Mouse (Mus musculus) erythroblast, embryonic 14.5 days (primary cell): ENCODE measurements around the gene Ecpas. TPM values are rescaled to one million over a fixed set of nuclear protein-coding genes. Genes with fewer than 3 reads are reported as not detected.

Experiments
- H3K27me3 ChIP-seq: 2 replicates; pipeline ENCODE4 v1.6.1; 2012; ENCODE audit warnings: inconsistent platforms; ENCODE audit not compliant: control insufficient read depth
- H3K36me3 ChIP-seq: 2 replicates; pipeline ENCODE4 v1.6.1; 2012; ENCODE audit warnings: mild to moderate bottlenecking, inconsistent platforms; ENCODE audit not compliant: control insufficient read depth
- H3K4me1 ChIP-seq: 2 replicates; pipeline ENCODE4 v1.6.1; 2012; ENCODE audit warnings: inconsistent platforms; ENCODE audit not compliant: control insufficient read depth
- H3K4me3 ChIP-seq: replicated peaks from 2 replicates; pipeline ENCODE3; 2012; ENCODE audit warnings: moderate library complexity, mild to moderate bottlenecking, inconsistent platforms
- H3K9me3 ChIP-seq: 2 replicates; pipeline ENCODE4 v1.6.1; 2012; ENCODE audit warnings: low read length, inconsistent platforms, mixed read lengths; ENCODE audit not compliant: control insufficient read depth
- GATA1 ChIP-seq: IDR thresholded peaks from 2 replicates; pipeline ENCODE4 v1.6.1; 2012; ENCODE audit warnings: low read length, inconsistent platforms, mixed read lengths
- TAL1 ChIP-seq: IDR thresholded peaks from 3 replicates; pipeline ENCODE4 v1.6.1; 2012; ENCODE audit warnings: low read length, inconsistent platforms, mixed read lengths
- polyA plus RNA-seq: library from polyadenylated mRNA; stranded (reverse); fragments of >175 nt; gene quantifications from 2 replicates; pipeline ENCODE4 v1.2.3, GENCODE M21; 2012

Ecpas gene
- polyA plus RNA-seq, 1 experiment = 0.18 TPM

GRCm38 (mm10) chr4:58787616-58788015 is 124.9 kb downstream of the Ecpas start, which contains the start of gene Olfr267:
TSS of gene Olfr267 (minus strand) at chr4:58787716.
- Histone ChIP-seq H3K4me3 (no peak within 1 kb of the TSS), H3K27me3 (no peaks in the 10 kb centered on the region), H3K4me1 (no peaks in the 10 kb centered on the region), H3K9me3 (no peaks in the 10 kb centered on the region), H3K36me3 (no peaks in the 10 kb centered on the region)
- TF ChIP-seq TAL1 = no peak
- no peak for TF ChIP-seq GATA1

- Histone ChIP-seq H3K9me3 (no peaks in the 10 kb centered on the region), H3K4me1 (no peaks in the 10 kb centered on the region), H3K4me3 (no peak overlapping the region), H3K36me3 (no peaks in the 10 kb centered on the region), H3K27me3 (no peaks in the 10 kb centered on the region)
- TF ChIP-seq GATA1 = no peak
- TF ChIP-seq TAL1 = no peak
These were observed 125.9 kb downstream of the Ecpas start for GRCm38 (mm10) chr4:58786659-58787058.

- Histone ChIP-seq H3K4me3 (no peak overlapping the region), H3K36me3 (no peaks in the 10 kb centered on the region), H3K27me3 (no peaks in the 10 kb centered on the region), H3K4me1 (no peaks in the 10 kb centered on the region), H3K9me3 (no peaks in the 10 kb centered on the region)
- TF ChIP-seq GATA1 (no peak), TAL1 (no peak)
These were observed 149.1 kb downstream of the Ecpas start for GRCm38 (mm10) chr4:58763417-58763816.

GRCm38 (mm10) chr4:58749510-58749909 is 163.0 kb downstream of the Ecpas start:
- Histone ChIP-seq H3K9me3 (no peaks in the 10 kb centered on the region), H3K4me3 (no peak overlapping the region), H3K36me3 (no peaks in the 10 kb centered on the region), H3K27me3 (no peaks in the 10 kb centered on the region), H3K4me1 (no peaks in the 10 kb centered on the region)
- TF ChIP-seq TAL1 (no peak), GATA1 (no peak)

- Histone ChIP-seq H3K36me3 (no peaks in the 10 kb centered on the region), H3K4me1 (no peaks in the 10 kb centered on the region), H3K4me3 (no peak overlapping the region), H3K9me3 (no peaks in the 10 kb centered on the region), H3K27me3 (no peaks in the 10 kb centered on the region)
- TF ChIP-seq GATA1 (no peak), TAL1 (no peak)
These were observed 163.4 kb downstream of the Ecpas start for GRCm38 (mm10) chr4:58749101-58749500.

Other genes starting within 250 kb of the Ecpas start
- gene Olfr267, start 125.0 kb downstream of the Ecpas start, polyA plus RNA-seq = 0.01 TPM in 1 of 2 replicates, not detected in the other
- gene Zkscan16, start 30.9 kb upstream of the Ecpas start, polyA plus RNA-seq = not detected in 2 replicates
- gene Ptgr1, start 74.4 kb upstream of the Ecpas start, polyA plus RNA-seq = 0.04 and 0.10 TPM in 2 replicates
- 0.13 and 0.32 TPM in 2 replicates for gene Dnajc25, start 82.3 kb upstream of the Ecpas start, polyA plus RNA-seq
- 0.41 TPM in 1 of 2 replicates, not detected in the other for gene Gm20503, start 90.5 kb upstream of the Ecpas start, polyA plus RNA-seq
- gene Gng10, start 122.3 kb upstream of the Ecpas start, polyA plus RNA-seq = 0.38 and 0.59 TPM in 2 replicates
- gene AI481877, start 226.2 kb upstream of the Ecpas start, polyA plus RNA-seq = not detected in 2 replicates